Mouse (Mus musculus): ENCODE data around the gene Itpr1.

Gene Itpr1

DNA sequence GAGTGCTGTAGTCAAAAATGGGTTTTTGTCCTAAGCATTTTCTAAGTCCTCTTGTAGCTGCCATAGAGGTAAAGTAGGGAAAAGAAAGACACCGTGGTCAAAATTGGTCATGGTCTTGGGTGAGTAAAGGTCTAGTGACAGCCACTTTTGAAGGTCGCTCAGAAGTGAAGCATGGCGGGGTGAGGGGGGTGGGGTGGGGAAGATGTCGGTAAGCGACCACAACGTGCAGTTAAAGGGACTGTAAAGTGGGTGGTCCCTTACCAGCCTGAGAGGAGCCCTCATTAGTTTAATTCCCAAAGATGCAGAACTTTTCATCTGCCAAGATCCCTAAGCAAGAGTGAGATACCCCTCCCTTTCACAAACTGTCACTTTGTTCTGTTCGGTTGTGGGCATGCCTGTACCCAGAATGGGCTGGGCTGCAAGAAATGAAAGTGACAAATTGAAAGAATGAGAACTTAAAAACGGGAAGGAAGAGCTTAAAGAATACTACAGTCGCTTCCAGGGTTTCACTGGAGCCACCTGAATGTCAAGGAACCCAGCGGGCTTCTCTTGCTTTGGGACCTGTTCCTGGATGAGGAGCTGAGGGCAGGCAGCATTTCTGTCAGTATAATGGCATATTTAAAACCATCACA is 1.5 kb downstream of the Itpr1 start:
- DNase-seq: no peak

DNA sequence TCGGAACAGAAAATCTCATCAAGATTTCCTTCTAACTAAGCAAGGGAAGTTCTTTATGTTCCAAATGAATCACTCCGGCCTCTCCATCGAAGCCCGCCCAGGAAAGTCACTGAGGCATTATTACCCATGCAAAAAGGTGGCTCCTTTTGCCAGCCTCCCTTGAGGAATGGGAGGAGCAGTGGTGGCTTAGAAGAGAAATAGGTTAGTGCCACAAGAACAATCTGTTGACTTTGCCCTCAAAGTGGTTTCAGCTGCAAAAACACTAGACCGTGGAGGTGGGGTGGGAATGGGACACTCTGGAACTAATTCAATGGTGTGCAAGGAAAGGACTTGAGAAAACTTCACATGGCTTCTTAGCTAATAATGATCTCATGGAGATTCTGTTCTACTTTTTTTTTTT is 3.2 kb downstream of the Itpr1 start:
- DNase-seq: peak; percentile 36

DNA sequence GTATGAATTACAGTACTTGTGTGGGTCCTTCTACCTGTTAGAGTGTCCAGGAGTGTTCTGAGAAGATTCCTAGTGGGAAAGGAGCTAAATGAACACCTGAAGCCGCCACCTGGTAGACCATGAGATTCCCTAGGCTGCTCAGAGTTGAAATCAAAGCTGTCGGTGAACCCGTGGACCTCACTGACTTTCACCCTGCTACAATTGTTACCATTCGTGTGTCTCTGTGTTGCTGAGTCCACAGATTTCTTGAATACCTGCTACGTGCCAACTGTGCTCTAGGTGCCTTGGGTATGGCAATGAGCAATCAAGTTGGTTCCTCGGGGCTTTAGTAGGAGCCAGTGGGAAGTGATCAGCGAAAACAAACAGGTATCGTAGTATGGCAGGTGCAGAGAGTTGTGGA is 3.9 kb downstream of the Itpr1 start:
- no peak for DNase-seq

DNA sequence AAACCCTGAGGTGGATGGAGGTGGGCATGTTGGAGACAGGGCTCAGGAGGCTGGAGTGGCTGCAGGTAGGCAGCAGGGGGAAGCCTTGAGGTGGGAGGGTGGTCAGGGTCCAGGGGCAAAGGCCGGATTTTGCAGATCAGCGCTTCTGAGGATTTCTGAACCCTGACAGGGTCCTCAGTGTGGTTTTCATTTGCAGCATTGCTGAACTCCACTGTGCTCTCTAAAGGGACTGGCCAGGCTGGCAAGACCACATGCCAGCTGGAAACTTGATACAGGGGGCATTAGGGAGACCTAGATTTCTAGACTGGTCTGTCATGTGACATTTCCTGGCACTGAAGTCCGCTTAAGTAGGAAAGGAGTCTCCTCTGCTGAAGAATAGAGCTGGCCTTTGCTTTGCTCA is 5.1 kb downstream of the Itpr1 start:
- DNase-seq: peak; percentile 43

DNA sequence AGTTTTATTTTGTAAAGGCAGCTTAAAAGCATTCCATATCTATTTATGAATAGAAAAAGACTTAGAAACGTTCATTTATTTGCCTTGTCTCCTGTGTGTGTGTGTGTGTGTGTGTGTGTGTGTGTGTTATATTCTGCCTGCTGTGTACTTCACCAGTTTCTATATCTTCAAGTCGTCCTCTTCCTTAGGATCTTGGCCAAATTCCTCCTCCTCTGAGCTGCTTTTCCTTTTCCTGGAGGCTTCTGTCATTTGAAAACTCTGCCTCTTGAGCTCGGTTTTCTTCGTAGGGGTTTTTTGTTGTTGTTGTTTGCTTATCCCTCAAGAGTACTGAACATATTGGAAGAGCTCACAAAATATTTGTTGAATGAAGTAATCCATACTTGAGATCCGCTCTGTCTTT is 9.5 kb downstream of the Itpr1 start:
- DNase-seq: no peak

GRCm38 (mm10) chr6:108222875-108223274 is 10.0 kb downstream of the Itpr1 start:
- no peak for DNase-seq

DNA sequence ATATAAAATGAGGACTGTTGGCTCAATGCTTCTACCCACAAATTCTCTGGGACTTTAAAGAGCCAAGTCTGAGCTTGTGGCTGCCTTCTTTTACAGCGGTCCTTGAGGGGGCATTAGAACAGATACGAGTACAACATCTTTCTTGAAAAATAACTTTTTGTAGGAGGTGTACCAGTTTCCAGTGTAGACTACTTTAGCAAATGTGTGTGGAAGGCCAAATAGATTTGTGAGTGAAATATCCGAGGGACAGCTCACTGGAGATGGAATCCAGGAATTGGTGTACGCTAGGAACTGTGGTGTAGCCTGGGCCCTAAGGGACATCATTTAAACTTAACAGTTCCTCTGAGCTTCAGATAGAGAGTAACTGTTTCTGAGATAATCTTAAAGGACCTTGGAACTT is 11.5 kb downstream of the Itpr1 start:
- no peak for DNase-seq

DNA sequence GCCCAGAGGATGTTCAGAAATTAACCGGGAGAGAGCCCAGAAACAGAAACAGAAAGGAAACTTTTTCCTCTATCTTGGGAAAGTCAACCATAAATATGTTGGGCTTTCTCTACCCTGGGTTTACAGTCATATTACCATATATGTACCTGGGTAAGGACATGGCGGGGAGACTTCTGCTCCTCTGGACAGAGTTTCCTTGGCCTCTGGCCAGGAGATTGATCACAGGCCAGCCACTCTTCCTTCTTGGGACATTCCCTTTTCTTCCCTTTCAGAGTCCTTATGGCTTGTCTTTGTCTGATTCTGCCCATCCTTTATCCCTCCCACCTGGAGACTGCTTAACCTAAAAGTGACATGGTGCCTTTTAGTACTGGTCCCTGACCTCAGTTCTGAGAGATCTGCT is 12.1 kb downstream of the Itpr1 start:
- DNase-seq: no peak

- DNase-seq: no peak
Measured at GRCm38 (mm10) chr6:108226230-108226629, 13.3 kb downstream of the Itpr1 start.

GRCm38 (mm10) chr6:108227461-108227860 is 14.6 kb downstream of the Itpr1 start:
- no peak for DNase-seq

DNA sequence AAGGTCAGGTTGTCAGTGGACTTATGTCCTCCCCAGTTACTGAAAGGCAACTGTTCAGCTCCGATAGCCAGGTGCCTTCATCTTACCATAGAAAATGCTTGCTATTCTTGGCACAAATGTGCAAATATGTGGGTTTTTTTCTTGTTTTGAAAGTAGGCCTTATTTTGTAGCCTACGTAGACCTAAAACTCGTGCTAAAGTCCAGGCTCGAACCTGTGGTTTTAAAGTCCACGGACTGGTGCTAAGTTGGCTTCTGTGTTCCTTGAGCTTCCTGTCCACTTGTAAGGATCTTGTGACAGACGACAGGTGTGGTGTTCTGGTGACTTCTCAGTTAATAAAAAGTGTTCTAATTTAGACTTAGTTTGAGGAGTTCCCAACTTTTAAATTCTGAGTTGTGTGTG is 15.2 kb downstream of the Itpr1 start:
- no peak for DNase-seq

- no peak for DNase-seq
Measured at GRCm38 (mm10) chr6:108228601-108229000, 15.7 kb downstream of the Itpr1 start.

- no peak for DNase-seq
Measured at GRCm38 (mm10) chr6:108230608-108231007, 17.7 kb downstream of the Itpr1 start.

- peak; percentile 40 for DNase-seq
Measured at GRCm38 (mm10) chr6:108231892-108232710, 19.2 kb downstream of the Itpr1 start.

DNA sequence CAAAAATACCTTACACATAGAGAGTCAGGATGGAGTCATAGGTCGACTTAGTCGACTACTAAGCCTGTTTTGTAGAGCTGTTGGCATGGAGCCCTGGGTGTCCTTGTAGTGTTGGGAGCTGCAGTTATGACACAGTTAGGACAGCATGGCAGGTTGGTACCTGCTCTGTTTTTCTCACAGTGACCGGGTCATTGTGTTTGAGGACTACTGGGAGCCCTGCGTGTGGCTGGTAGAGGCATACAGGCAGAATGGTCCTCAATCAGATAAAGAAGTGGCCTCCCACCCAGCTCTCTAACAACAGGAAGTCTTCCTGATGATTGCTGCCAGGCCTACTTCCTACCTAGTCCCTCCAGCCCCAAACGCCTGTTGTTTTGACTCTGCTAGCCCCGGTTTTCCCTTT is 20.2 kb downstream of the Itpr1 start:
- peak; percentile 67 for DNase-seq

DNA sequence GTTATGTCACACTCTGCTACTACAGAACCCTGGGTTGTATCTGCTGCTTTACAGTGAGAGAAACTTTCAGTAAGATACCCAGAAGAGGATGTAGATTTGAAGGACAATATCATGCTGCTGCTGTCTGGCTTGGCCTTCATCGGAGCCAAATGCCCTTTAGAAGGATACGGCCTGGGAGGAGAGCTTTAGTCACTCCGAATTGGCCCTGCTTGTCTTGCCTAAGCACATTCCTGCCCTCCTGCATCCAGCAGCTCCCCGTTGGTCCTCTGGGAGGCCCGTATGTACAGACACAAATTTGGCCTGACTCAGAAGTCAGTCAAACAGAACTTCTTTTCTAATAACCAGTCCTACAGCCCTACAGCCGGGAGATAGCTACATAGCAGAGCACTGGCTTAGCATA is 21.6 kb downstream of the Itpr1 start:
- DNase-seq: peak; percentile 62

- DNase-seq: peak; percentile 71
Measured at GRCm38 (mm10) chr6:108235680-108236123, 22.8 kb downstream of the Itpr1 start.

GRCm38 (mm10) chr6:108236411-108236921 is 23.6 kb downstream of the Itpr1 start:
- peak; percentile 58 for DNase-seq

GRCm38 (mm10) chr6:108236996-108237395 is 24.1 kb downstream of the Itpr1 start:
- no peak for DNase-seq

- DNase-seq: no peak
Measured at GRCm38 (mm10) chr6:108237585-108237984, 24.7 kb downstream of the Itpr1 start.

DNA sequence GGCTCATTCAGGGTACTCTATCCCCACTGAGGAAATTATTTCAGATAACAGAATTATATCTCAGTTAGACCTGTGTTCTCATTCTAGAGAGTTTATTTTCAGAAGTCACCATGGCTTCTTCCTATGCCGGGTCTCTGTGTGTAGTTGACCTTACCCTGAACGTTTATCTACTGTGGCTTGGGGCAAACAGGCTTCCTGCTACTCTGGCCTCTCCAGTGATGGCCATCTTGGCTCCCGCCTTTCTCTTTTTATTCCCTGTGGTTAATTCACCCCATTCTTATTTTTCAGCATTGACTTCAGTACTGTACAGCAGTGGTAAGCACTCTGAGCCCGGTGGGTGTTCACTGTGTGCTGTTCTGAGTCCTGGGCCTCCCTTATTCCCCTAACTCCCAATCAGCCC is 25.1 kb downstream of the Itpr1 start:
- DNase-seq: no peak

GRCm38 (mm10) chr6:108239056-108239455 is 26.2 kb downstream of the Itpr1 start:
- no peak for DNase-seq

DNA sequence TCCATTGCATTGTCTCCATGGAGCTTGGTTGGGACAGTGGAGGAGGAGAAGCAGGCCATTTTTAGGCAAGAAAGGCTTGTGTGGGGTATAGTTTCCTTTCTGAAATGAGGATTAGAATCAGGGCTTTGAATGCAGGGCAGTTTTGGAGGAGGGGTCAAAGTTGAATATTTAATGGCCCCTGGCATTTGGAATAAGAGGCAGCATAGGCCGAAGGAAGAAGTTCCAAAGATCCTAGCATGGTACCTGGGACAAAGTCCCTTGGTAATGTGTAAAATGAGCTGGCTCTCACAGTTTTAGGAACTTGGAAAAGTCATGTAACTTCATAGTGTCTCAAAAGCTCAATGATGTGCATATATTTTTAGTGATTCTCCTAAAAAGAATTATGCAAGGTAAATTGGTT is 27.1 kb downstream of the Itpr1 start:
- DNase-seq: no peak

- peak; percentile 49 for DNase-seq
Measured at GRCm38 (mm10) chr6:108240754-108241153, 27.9 kb downstream of the Itpr1 start.

Measured in kidney, postnatal 10 days (tissue).